Mouse (Mus musculus) embryonic facial prominence, embryonic 11.5 days (tissue): Measurements from ENCODE around the gene Thap8. TPM values are rescaled to one million over a fixed set of nuclear protein-coding genes. Genes with fewer than 3 reads are reported as not detected.
"Not testable (repeated sequence)": the region's sequence is repeated elsewhere in the genome, so short reads cannot be mapped to it uniquely, and the experiment has no call there.

Source experiments
- ATAC-seq: fragments of 200-750 bp; cut with Nextera tagmentation; replicated peaks from 2 replicates; pipeline ENCODE4 v1.8.0; 2017; ENCODE audit warnings: low read depth; ENCODE audit not compliant: insufficient number of reproducible peaks, low FRiP score, low TSS enrichment
- DNase-seq: peaks from one replicate; pipeline ENCODE4 v3.0.0-alpha.2; 2015; ENCODE audit warnings: low spot score
- H3K27ac ChIP-seq: fragments of 300-500 bp; sonication (generic); replicated peaks from 2 replicates; pipeline ENCODE4 v1.5.1; 2014; ENCODE audit warnings: mild to moderate bottlenecking, low read depth, low read length, control low read depth
- H3K27me3 ChIP-seq: fragments of 300-500 bp; sonication (generic); 2 replicates; pipeline ENCODE4 v1.6.1; 2014; ENCODE audit warnings: mild to moderate bottlenecking, low read length, moderate library complexity, mixed read lengths; ENCODE audit not compliant: control insufficient read depth, insufficient read depth
- H3K36me3 ChIP-seq: fragments of 300-500 bp; sonication (generic); replicated peaks from 2 replicates; pipeline ENCODE4 v1.6.1; 2014; ENCODE audit warnings: low read depth, mild to moderate bottlenecking, low read length, moderate library complexity, mixed read lengths; ENCODE audit not compliant: control insufficient read depth, insufficient read depth
- H3K4me1 ChIP-seq: fragments of 300-500 bp; sonication (generic); 2 replicates; pipeline ENCODE4 v1.6.1; 2014; ENCODE audit warnings: low read length, mixed read lengths; ENCODE audit not compliant: control insufficient read depth, insufficient read depth
- H3K4me2 ChIP-seq: fragments of 300-500 bp; sonication (generic); 2 replicates; pipeline ENCODE4 v1.6.1; 2014; ENCODE audit warnings: low read depth, mild to moderate bottlenecking, control low read depth, low read length, moderate library complexity
- H3K4me3 ChIP-seq: fragments of 300-500 bp; sonication (generic); 2 replicates; pipeline ENCODE4 v1.5.1; 2014; ENCODE audit warnings: low read depth, low read length, control low read depth
- H3K9ac ChIP-seq: fragments of 300-500 bp; sonication (generic); replicated peaks from 2 replicates; pipeline ENCODE4 v1.6.1; 2014; ENCODE audit warnings: mild to moderate bottlenecking, control low read depth, low read length
- H3K9me3 ChIP-seq: fragments of 300-500 bp; sonication (generic); replicated peaks from 2 replicates; pipeline ENCODE4 v1.6.1; 2016; ENCODE audit warnings: mild to moderate bottlenecking, low read length, inconsistent platforms, mixed read lengths; ENCODE audit not compliant: control insufficient read depth
- WGBS: fragments of 180-500 bp; shearing (Covaris S2); extraction: QIAGEN DNeasy Blood & Tissue Kit; methylation state at CpG from one replicate; pipeline ENCODE4 v1.1.7; 2014; 5-methylcytosine and 5-hydroxymethylcytosine counted together
- polyA plus RNA-seq: library from polyadenylated mRNA; unstranded; fragments of >200 nt; fragmentation: Nextera tagmentation; extraction: Ambion mirVana; gene quantifications from 2 replicates; pipeline ENCODE4 v1.2.1, GENCODE M21; 2014

Gene Thap8
- polyA plus RNA-seq, 1 experiment from 2014 or later, result 0.28 TPM

- Histone ChIP-seq H3K27me3 (no peaks in the 10 kb centered on the region), H3K9me3 (no peaks in the 10 kb centered on the region), H3K4me2 (no peak within 1 kb of the TSS), H3K36me3 (no peaks in the 10 kb centered on the region), H3K4me3 (no peak within 1 kb of the TSS), H3K9ac (no peak within 1 kb of the TSS), H3K27ac (no peak within 1 kb of the TSS), H3K4me1 (no peaks in the 10 kb centered on the region; the same call in 1 of the 2 replicates)
- DNase-seq (no peak), ATAC-seq (no peak)
- WGBS, result 87% methylated on average over 4 of the region's 4 CpGs
Measured at GRCm38 (mm10) chr7:30235625-30236024, 44.3 kb upstream of the Thap8 start, which contains the start of gene Ovol3. Ovol3 (minus strand) TSS chr7:30235725.

- WGBS, result 86% methylated on average over 3 of the region's 3 CpGs
- H3K4me1 ChIP-seq, H3K9ac ChIP-seq, H3K4me2 ChIP-seq, H3K27ac ChIP-seq, ATAC-seq, H3K27me3 ChIP-seq, DNase-seq, H3K4me3 ChIP-seq, H3K9me3 ChIP-seq, H3K36me3 ChIP-seq: not testable (repeated sequence)
Measured at GRCm38 (mm10) chr7:30237374-30237773, 42.5 kb upstream of the Thap8 start.

- no peak overlapping the region for H3K27ac ChIP-seq
- 84% methylated on average over 12 of the region's 12 CpGs for WGBS
- H3K27me3 ChIP-seq, result no peaks in the 10 kb centered on the region
- H3K9ac ChIP-seq, result no peak overlapping the region
- no peak overlapping the region for H3K4me2 ChIP-seq
- no peak overlapping the region for H3K4me3 ChIP-seq
- ATAC-seq (no peak), DNase-seq (no peak)
- no peaks in the 10 kb centered on the region for H3K36me3 ChIP-seq
- H3K9me3 ChIP-seq, result no peaks in the 10 kb centered on the region
- no peaks in the 10 kb centered on the region for H3K4me1 ChIP-seq
Measured at GRCm38 (mm10) chr7:30251956-30252954, 27.6 kb upstream of the Thap8 start.

- 80% methylated on average over 2 of the region's 2 CpGs for WGBS
Measured at GRCm38 (mm10) chr7:30265041-30265440, 14.9 kb upstream of the Thap8 start.

GRCm38 (mm10) chr7:30265531-30265930, 14.4 kb upstream of the Thap8 start:
- Histone ChIP-seq H3K9ac (no peak overlapping the region), H3K36me3 (no peaks in the 10 kb centered on the region; the same call in 1 of the 2 replicates), H3K4me3 (no peak overlapping the region), H3K4me1 (no peaks in the 10 kb centered on the region), H3K4me2 (no peak overlapping the region), H3K27me3 (no peaks in the 10 kb centered on the region), H3K27ac (no peak overlapping the region), H3K9me3 (no peaks in the 10 kb centered on the region)
- no peak for ATAC-seq
- WGBS, result 95% methylated on average over 5 of the region's 5 CpGs
- no peak for DNase-seq

More at GRCm38 (mm10) chr7:30265041-30265440, 14.9 kb upstream of the Thap8 start:
- Histone ChIP-seq H3K9ac (no peak overlapping the region), H3K4me1 (no peaks in the 10 kb centered on the region), H3K27me3 (no peaks in the 10 kb centered on the region), H3K4me3 (no peak overlapping the region), H3K36me3 (no peaks in the 10 kb centered on the region; the same call in 1 of the 2 replicates), H3K27ac (no peak overlapping the region), H3K9me3 (no peaks in the 10 kb centered on the region), H3K4me2 (no peak overlapping the region)
- ATAC-seq (no peak), DNase-seq (no peak)

GRCm38 (mm10) chr7:30265935-30266334, 14.0 kb upstream of the Thap8 start:
- no peak overlapping the region for H3K4me3 ChIP-seq
- no peaks in the 10 kb centered on the region for H3K27me3 ChIP-seq
- no peaks in the 10 kb centered on the region for H3K9me3 ChIP-seq
- WGBS, result 86% methylated on average over 7 of the region's 7 CpGs
- no peak overlapping the region for H3K9ac ChIP-seq
- no peak overlapping the region for H3K4me2 ChIP-seq
- ATAC-seq (no peak), DNase-seq (no peak)
- H3K36me3 ChIP-seq, result no peaks in the 10 kb centered on the region; the same call in 1 of the 2 replicates
- H3K27ac ChIP-seq, result no peak overlapping the region
- H3K4me1 ChIP-seq, result no peaks in the 10 kb centered on the region

- Histone ChIP-seq H3K27ac (no peak overlapping the region), H3K27me3 (no peaks in the 10 kb centered on the region), H3K36me3 (no peaks in the 10 kb centered on the region; the same call in 1 of the 2 replicates), H3K9me3 (no peaks in the 10 kb centered on the region), H3K9ac (no peak overlapping the region), H3K4me2 (no peak overlapping the region), H3K4me3 (no peak overlapping the region), H3K4me1 (no peaks in the 10 kb centered on the region)
- no peak for ATAC-seq
- DNase-seq, result no peak
- WGBS, result 87% methylated on average over 3 of the region's 3 CpGs
Measured at GRCm38 (mm10) chr7:30266780-30267179, 13.1 kb upstream of the Thap8 start.

- 89% methylated on average over 4 of the region's 4 CpGs for WGBS
- Histone ChIP-seq H3K36me3 (no peaks in the 10 kb centered on the region; the same call in 1 of the 2 replicates), H3K27me3 (no peaks in the 10 kb centered on the region), H3K9me3 (no peaks in the 10 kb centered on the region), H3K27ac (no peak overlapping the region), H3K4me2 (no peak overlapping the region), H3K9ac (no peak overlapping the region), H3K4me1 (no peaks in the 10 kb centered on the region), H3K4me3 (no peak overlapping the region)
- ATAC-seq (no peak), DNase-seq (no peak)
Measured at GRCm38 (mm10) chr7:30269641-30270040, 10.3 kb upstream of the Thap8 start.
